Mouse (Mus musculus): ENCODE data around the gene Pdxk.
"Not testable (repeated sequence)": the region's sequence is repeated elsewhere in the genome, so short reads cannot be mapped to it uniquely, and the experiment has no call there.

Pdxk gene

DNA sequence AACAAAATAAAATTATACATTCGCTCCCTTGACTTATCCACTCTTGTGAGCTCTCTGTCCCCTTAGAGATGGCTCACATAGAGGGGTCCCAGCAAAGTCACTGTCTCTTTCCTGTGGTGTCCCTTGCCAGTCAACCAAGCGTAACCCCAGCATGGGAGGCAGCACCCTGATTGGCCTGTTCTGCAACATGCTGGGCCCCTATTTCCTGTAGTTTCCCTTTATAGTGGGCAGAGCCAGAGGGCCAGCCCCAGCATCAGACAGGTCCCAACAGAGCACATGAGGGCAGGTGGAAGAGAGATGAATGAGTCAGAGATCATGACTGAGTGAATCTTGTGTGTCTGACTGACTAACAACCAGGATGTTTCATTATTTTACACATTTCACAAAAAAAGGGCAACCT lies 43.8 kb downstream of the Pdxk start:
- in situ Hi-C loops (cut with MboI, MseI): loop anchor here (10.0 kb wide), 1 partner anchor 154 kb away; the partner anchor contains the start of gene Ilvbl

DNA sequence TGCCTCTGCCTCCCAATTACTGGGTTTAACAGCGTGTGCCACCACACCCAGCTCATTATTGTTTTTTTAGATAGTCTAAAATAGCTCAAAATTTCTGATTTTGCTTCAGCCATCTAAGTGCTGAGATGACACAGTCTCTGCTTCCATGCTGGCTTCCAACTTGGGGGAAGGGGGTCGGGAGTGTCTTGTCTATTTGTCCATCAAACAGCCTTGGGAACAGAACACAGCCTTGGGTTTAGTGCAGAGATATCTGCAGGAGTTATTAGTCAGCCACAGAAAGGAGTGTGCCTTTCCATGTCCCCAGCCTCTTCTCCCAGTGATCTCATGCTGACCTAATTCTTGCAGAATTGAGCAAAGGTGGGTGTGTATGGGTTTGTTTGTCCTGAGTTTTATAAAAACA lies 46.0 kb downstream of the Pdxk start:
- in situ Hi-C loops (cut with MboI, MseI): no loop called here

DNA sequence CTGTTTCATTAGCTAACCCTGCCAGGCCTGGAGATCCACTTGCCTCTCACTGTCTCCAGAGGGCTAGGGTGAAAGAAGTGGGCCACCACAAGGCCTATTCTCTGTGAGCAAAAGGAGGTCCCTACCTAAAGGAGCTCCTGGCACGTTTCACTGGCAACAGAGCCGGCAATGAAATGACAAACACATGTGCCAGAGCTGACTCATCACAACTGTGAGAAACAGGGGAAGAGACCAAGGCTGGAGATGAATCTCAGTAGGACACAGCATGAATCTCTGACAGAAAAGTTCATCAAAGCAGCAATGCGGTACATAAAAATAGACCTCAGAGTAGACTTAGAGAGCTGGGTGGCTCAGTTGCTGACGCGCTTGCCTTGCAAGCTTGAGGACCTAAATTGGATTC lies 46.9 kb downstream of the Pdxk start:
- in situ Hi-C loops (cut with MboI, MseI): no loop called here

DNA sequence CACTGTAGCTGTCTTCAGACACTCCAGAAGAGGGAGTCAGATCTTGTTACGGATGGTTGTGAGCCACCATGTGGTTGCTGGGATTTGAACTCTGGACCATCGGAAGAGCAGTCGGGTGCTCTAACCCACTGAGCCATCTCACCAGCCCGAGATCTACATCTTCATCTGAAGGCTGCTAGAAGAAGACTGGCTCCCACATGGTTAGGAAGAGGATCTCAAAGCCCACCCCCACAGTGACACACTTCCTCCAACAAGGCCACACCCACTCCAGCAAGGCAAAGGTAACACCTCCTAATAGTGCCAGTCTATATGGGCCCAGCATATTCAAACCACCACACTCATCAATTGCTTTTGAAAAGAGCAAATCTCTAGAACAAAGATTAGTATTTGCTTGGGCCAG lies 49.8 kb downstream of the Pdxk start:
- in situ Hi-C loops (cut with MboI, MseI): not testable (repeated sequence)

DNA sequence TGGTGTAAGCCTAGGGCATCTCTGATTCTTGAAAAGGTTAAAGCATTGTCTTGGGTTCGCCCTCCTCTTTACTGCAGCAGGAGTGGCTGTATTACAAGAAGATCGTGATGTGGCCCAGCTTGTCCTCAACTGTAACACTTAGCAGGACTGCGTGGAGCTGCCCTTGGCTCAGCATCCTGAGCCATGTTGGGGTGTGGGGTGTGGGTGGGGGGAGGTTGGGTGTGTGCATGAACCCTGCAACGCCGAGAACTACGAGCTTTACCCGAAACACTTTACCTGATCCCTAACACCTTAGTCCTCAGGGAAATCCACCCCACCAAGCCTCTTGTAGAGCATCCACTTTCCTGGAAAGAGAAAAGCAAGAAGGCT lies 51.6 kb downstream of the Pdxk start:
- in situ Hi-C loops (cut with MboI, MseI): no loop called here

DNA sequence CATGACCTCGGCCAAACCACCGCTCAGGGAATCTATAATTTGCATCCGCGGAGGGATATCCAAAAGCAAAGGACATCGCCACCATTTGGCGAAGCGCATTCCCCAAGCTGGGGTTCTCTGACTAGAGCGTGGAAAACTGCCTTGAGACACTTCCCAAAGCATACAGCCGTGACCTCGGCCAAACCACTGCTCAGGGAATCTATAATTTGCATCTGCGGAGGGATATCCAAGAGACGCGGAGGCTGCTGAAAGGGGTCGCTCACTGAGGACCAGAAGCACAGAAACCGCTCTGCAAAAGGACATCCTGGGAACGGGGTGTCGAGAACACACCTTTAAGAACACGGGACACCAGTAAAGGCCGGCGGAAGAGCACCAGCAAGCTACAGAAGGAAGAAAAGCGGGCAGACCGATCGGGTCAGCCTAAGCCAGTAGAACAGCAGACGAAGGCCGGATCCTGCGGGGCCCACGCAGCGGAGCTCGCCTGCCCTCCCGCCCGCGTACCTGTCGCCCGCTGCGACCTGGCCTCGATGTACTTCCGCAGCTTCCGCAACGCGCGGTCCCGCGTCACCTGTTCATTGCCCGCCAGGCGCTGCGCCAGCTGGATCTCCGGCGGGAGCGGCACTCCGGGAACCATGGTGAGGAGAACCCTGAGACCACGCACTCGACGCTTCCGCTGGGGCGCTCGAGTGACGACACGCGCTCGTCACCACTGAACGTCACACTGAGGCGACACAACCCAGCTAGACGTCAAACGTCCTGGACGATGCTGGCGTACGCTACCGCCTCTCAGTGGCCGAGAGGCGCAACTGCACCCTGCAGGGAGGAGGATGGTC lies 52.2 kb downstream of the Pdxk start, which contains the start of gene Rrp1:
Gene Rrp1, minus strand, starts transcription at position 725 of the 833 bp plus-strand sequence.
- in situ Hi-C loops (cut with MboI, MseI): no loop called here

DNA sequence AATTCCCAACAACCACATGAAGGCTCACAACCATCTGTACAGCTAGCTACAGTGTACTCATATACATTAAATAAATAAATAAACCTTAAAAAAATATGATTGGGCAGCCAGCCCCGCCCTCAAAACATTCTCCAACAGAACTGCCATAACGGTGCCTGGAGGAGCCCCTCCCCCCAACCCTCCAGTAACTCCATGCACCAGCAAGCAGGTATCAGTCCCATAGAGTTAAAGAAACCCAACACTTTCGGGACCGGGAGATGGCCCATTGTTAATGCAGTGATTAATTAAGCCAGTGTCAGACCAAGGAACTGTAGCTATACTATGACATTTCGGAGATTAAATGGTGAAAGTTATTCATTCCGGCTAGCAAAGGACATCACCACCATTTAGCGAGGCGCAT lies 52.9 kb downstream of the Pdxk start:
- in situ Hi-C loops (cut with MboI, MseI): no loop called here

DNA sequence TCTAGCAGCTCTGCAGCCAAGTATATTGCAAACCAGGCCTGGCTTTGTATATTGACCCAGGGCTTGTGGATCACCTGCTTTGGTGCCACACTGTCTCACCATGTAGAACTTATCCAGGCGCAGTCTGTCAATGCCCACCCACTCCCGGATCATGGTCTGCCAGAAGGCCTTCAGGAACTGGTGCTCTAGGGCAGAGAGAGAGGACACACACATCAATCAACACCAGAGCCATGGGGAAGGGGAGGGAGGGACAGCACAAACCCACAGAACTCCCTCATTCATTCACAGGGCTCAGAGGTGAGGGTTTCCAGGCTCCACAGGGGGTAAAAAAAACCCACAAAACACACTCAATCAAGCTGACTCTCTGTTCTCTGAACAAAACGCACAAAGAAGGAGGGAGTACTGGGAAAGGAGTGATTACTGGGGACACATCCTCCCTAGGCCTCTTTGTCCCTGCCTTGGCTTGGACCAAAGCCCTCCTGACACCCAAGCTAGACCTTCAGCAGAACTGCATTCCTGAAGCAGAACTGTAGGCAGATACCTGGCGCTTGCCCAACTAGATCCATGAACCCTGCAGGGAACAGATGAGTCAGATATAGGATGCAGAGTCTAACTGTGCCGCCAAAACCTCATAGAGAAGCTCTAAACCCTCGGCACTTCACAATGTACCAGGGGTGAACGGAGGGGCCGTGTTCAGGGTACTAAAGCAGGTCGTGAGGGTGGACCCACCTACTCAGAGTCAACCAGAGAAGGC lies 55.6 kb downstream of the Pdxk start:
- in situ Hi-C loops (cut with MboI, MseI): no loop called here

DNA sequence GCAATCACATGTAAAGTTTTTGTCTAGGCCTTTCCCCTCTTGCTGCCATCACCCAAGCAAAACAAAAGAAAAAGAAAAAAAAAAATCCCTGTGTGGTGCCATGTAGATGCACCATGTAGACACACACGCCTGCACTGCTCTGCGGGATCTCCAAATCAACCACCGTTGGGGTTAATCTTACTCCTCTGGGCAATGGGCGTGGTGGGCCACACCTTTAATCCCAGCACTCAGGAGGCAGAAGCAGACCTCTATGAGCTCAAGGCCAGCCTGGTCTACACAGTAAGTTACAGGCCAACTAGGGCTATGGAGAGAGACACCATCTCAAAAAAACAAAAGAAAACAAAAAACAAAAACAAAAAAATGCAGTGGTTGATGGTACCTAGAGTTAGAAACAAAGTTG lies 57.6 kb downstream of the Pdxk start:
- in situ Hi-C loops (cut with MboI, MseI): no loop called here

DNA sequence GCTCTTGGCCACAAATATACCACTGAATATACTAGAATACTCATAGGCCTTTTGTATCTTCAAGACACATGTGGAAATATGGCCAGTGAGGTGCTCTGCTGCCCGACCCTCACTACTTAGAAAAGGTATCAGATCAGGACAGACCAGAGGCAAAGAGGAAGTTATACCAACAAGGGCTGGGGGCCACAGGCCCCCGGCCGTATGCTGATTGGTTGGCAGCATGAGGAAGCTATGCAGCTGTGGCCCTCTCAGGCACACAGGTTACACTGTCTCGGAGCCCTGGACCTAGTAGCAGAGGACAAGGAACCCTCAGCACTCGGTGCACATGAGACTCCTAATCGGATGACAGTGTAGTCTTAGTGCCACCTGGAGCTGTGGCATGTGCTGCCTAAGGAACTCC lies 58.6 kb downstream of the Pdxk start:
- in situ Hi-C loops (cut with MboI, MseI): no loop called here

DNA sequence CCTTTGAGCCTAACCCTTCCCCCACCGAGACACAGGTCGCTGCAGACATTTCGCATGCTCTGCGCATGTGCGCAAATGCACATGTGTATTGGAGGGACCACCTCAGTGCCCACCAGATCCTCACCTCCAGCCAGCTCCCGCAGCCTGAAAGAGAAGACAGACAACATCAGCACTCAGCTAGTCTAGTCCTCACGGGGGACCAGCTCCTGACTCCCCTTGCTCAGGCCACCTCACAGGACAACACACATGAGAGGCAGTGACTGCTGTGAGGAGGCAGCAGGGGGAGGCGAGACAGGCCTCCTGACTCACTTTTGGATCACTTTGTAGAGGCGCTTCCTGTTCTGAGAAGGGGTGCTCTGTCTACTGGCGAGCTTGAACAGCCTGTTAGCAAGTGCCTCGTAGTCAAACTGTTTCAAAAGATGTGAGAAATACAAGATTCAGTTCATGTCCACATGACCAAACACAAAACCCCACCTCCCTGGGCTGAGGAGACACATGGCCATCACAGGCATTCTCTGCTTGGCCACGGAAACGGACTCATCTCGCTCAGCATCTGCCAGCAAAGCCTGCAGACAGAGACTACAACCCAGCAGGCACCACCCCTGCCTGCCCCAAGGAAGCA lies 62.4 kb downstream of the Pdxk start:
- in situ Hi-C loops (cut with MboI, MseI): no loop called here

DNA sequence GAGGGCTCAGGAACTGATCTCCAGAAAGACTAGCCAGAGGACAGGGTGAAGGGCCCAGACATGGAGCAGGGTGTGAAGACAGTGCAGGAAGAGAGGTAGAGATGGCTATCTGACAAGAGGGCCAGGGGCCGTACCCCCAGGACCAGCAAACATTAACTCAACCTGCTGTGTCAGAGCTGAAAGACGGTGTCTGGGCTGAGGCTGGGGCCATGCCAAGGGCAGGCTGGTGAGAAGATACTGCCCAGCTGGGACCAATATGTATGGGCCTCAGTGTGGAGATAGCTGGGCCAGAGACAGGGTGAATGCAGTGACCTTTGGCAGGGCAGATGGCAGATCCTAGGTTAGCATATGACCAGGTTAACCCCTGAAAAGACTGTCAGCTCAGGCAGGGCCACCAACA lies 63.6 kb downstream of the Pdxk start:
- in situ Hi-C loops (cut with MboI, MseI): no loop called here

DNA sequence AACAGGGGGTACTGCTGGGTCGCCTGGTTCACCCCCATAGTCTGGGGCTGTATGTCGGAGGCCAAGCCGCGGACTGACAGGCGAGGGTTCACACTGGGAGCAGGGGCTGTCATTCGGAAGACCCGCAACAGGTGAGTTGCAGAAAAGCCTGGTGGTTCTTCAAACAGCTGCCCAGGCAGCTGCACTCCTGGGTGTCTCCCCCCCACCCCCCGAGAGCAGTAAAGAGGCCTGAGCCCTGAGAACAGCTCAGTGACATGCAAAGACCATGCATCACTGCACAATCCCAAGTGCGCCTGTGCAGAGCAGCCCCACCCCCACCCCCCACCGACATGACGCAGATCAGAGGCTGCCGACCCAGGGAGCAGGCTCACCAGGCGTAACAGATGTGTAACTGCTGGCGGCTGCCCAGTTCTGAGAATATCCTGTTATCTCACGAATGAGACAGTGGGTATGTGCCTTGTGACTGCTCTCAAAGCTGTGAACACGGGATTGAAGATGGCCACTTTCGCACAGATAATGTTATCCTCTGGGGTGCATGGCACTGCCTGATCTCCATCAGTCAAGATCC lies 65.6 kb downstream of the Pdxk start:
- in situ Hi-C loops (cut with MboI, MseI): loop anchor here (10.0 kb wide), 1 partner anchor 1364 kb away; the partner anchor contains the start of gene Slc19a1

DNA sequence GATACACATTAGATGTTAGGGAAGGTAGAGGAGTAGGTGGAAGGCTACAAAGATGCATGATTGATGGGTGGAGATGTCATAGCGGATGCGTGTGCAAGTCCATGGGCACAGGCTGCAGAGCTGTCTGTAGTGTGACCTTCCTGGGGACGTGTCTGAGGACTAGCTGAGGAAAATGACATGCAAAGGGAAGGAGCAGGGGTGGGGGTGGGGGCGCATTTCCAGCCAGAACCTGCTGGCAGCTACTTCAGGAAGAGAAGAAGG lies 68.2 kb downstream of the Pdxk start:
- in situ Hi-C loops (cut with MboI, MseI): loop anchor here (10.0 kb wide), 1 partner anchor 1362 kb away; the partner anchor contains the start of gene Slc19a1

DNA sequence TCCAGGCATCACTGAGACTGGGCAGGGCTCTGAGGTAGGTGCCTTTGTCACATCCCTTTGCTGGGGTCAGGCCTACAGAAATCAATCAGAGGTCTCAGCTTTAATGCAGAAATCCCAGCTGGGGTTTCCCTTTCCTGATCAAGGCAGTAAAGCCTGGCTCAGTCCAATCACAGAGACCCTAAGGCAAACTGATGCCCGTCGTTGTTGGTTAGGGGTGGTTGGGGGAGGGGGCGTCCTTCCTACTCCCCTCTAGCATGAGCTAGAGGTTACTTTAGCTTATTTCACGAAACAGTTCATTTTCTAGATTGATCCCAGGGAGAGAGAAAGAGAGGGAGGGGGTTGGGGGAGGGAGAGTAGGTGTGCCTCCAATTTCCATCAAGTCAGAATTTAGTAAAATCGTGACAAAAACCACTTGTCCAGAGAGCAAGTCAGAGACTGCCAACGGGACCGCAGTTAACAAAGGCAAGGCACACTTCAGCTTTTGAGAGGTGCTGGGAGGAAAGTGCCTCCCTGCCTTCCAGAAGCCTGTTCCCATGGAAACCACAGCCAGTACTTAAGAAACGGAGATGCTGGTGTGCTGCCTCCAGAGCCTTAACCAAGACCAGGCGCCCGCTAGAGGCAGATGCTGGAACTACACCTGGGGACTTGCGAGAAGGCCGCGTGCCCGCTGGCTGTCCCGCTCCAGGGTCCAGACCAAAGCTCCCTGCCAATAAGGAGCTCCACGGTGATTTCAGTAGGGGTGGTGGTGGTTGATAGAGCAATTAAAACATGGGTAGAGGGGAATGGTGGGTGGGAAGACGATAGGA lies 68.8 kb downstream of the Pdxk start:
- in situ Hi-C loops (cut with MboI, MseI): loop anchor here (10.0 kb wide), 1 partner anchor 1361 kb away; the partner anchor contains the start of gene Slc19a1

DNA sequence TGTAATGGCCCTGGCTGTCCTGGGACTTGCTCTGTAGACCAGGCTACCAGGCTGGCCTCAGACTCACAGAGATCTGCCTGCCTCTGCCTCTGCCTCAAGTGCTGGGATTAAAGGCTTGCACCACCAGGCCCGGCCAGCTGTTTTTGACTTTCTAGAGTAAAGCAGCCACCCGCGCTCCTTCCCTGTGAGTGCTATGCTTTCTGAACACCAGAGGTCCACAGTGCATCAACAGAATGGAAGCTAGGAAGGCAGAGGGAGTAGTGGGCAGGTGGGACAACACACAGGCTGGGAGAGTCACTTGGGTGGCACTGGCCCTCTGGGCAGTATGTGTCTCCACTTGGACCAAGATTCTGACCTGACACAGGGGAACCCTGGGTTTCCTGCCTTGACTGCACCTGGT lies 69.4 kb downstream of the Pdxk start:
- in situ Hi-C loops (cut with MboI, MseI): loop anchor here (10.0 kb wide), 1 partner anchor 1361 kb away; the partner anchor contains the start of gene Slc19a1

DNA sequence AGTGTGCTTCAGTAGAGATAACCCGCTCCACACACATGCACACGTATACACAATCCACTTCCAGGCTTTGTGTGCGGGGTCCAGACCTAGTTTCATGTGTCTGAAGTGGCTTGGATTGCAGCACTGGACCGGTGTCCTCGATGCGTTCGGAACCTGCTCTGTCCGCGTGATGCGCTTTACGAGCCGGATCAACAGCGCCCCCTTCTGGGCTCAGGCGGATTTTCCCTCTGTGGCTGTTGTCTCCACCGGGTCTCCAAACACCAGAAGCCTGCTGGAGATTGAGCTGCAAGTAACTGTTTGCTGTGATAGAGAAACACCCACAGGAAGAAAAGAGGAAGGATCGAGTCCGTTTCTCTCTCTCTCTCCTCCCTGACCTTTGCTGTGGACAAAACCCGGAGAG lies 72.7 kb downstream of the Pdxk start:
- in situ Hi-C loops (cut with MboI, MseI): loop anchor here (10.0 kb wide), 1 partner anchor 1357 kb away; the partner anchor contains the start of gene Slc19a1

DNA sequence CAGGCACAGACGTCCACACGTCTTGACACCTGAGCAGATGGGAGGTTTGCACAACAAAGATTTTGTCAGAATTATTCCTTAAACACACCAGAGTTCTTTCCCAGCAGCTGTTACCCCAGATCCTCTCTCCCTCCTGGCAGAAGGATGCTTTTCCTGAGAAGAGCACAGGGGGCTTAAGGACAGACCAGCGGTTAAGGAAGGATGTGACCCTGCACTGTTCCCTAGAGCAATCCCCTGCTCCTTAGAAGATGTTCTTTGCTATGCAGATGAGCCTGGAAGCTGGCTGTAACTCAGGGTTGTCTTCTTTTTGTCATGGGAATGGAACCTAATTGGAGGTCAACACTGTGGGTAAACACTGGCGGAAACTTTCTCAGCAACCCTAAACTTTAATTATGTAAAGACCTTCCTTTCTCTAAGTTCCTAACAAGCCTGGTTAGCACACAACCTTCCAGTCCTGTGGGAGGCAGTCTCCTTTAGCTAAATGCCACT lies 73.7 kb downstream of the Pdxk start:
- in situ Hi-C loops (cut with MboI, MseI): loop anchor here (10.0 kb wide), 1 partner anchor 1356 kb away; the partner anchor contains the start of gene Slc19a1

DNA sequence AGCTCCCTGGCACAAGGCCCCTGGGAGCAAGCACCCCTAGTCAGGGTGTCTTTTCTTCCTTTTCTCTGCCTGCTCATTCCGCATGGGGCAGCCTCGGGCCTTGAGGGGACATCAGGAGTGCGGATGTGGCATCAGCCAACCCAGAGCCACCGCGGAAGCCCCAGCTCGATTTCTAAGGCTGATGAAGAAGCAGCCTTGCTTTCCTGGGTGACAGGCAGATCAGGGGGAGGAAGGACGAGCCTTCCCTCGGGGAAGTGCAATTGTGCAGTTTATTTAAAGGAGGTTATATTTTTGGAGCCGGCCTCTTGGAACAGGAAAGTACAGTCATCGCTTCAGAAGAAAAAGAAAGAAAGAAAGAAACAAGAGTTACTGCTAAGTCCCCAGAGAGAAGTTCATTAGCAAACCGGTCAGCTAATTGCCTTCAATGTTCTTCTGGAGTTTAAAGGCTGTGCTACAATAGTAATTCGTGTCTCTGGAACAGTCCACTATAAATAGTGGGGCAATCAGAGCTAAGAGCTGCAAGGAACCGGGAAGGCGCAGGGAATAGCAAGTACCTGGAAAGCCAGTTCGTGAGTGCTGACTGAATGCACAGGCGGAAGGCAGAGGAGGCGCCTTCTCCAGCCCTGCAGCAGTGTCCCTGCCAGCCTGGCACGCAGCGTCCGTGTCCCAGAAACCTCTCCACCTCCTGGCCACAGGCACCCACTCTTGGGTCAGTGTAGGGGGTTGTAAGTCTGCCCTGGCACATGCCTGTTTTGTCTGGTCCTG lies 76.4 kb downstream of the Pdxk start:
- in situ Hi-C loops (cut with MboI, MseI): loop anchor here (10.0 kb wide), 1 partner anchor 334 kb away; no protein-coding TSS in a partner anchor

Data from regulatory T cell (primary cell).